Mouse (Mus musculus): ENCODE measurements around the gene Ctnnal1. TPM values are rescaled to one million over a fixed set of nuclear protein-coding genes. Genes with fewer than 3 reads are reported as not detected.
A peak's percentile ranks its signal among the peaks of the same experiment; 100 is the strongest.
"Not testable (repeated sequence)": the region's sequence is repeated elsewhere in the genome, so short reads cannot be mapped to it uniquely, and the experiment has no call there.

Gene Ctnnal1
- polyA plus RNA-seq, 1 experiment from 2014 or later: 17.1 TPM

DNA sequence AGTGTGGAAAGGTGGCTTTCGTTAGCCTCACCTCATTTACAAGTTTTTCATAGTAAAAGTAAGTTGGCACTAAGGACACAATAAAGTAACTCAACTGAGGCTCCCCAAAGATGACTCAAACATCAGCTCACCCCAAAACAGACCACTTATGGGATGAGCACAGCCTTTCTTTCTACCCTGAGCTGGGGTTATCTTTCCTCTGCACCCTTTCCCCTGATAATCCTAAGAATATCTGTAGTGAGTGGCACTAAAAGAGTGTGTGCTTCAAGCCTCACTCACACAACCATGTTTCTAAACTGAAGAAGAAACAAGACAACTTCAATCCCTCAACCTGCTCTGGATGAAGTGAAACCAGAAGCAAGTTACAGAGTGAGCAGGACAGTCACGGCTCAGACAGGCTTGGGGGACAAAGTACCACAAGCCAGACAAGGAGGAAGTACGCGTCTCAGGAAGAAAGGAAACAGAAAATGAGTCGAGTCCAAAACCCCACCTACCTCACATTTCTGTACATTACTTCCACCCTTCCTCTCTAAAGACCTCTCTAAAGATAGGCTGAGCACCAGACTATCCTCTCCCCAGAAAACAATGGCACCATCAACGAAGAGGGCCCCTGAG lies 27.6 kb upstream of the Ctnnal1 start:
- no peaks in the 10 kb centered on the region for H3K27me3 ChIP-seq
- H3K27ac ChIP-seq: no peak overlapping the region
- no peak overlapping the region for H3K4me2 ChIP-seq (replicated peaks)
- H3K36me3 ChIP-seq: peaks cover 26% of the 10 kb centered on the region
- WGBS: 91% methylated on average over 6 of the region's 6 CpGs
- ATAC-seq: no peak
- H3K9ac ChIP-seq (replicated peaks): no peak overlapping the region
- no peaks in the 10 kb centered on the region for H3K9me3 ChIP-seq
- H3K4me3 ChIP-seq (replicated peaks): no peak overlapping the region
- H3K4me1 ChIP-seq (replicated peaks): no peaks in the 10 kb centered on the region

DNA sequence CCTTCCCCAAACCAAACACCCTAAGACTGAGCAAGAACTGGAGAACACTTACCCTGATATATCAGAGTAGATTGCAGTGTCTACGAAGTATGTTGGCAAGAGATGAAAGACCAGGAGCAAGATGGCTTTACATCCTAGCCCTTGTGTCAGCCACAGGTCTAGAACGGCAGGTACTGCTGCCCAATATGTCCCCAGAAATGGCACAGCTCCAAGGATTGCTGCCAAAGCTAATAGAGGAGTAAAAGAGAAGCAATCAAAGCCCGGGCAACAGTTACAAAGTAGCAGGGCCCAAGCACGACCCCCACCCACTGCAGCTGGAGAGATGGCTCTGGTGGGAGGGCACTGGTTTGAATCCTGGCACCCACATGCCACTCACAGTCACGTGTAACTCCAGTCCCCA lies 23.5 kb upstream of the Ctnnal1 start:
- no peak overlapping the region for H3K4me2 ChIP-seq (replicated peaks)
- ATAC-seq: no peak
- H3K27me3 ChIP-seq: no peaks in the 10 kb centered on the region
- WGBS: 81% methylated on average over 5 of the region's 5 CpGs
- peaks cover 30% of the 10 kb centered on the region for H3K36me3 ChIP-seq
- H3K4me1 ChIP-seq (replicated peaks): no peaks in the 10 kb centered on the region
- H3K9ac ChIP-seq (replicated peaks): no peak overlapping the region
- no peak overlapping the region for H3K4me3 ChIP-seq (replicated peaks)
- no peak overlapping the region for H3K27ac ChIP-seq
- H3K9me3 ChIP-seq: no peaks in the 10 kb centered on the region

DNA sequence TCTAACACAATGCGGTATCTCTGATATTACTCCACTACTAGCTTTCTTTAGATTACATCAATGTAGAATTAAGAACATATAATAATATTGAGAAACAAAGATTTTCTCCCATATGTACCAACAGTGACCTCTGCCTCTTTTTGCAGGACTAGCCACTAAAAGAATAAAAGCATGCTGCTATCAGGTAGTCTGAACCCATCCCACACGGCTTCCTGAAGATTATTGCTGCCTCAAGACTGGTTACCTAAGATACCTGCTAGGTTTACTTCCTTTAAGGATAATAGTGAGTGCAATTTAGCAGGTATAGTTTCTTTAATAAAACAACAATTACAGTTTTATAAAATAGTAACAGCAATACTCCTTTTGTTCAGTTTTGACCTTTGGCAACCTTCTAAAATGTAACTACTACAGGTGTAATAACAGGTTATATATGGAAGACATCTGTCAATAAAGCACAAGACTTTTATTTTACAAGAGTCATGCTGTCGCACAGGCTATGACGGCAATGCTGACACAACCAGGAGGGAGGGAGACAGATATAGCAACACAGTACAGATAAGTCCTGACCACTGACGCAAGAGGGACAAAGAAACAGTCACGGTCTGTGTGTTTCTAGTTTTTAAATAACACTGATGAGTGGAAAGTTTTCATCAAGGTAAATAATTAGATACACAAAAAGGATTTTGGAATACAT lies 21.4 kb upstream of the Ctnnal1 start:
- Histone ChIP-seq H3K4me3 (replicated peaks) (no peak overlapping the region), H3K36me3 (peaks cover 30% of the 10 kb centered on the region), H3K9ac (replicated peaks) (no peak overlapping the region), H3K4me1 (replicated peaks) (no peaks in the 10 kb centered on the region), H3K27me3 (no peaks in the 10 kb centered on the region), H3K4me2 (replicated peaks) (no peak overlapping the region), H3K27ac (no peak overlapping the region), H3K9me3 (no peaks in the 10 kb centered on the region)
- ATAC-seq: no peak
- WGBS: 92% methylated on average over 6 of the region's 6 CpGs

DNA sequence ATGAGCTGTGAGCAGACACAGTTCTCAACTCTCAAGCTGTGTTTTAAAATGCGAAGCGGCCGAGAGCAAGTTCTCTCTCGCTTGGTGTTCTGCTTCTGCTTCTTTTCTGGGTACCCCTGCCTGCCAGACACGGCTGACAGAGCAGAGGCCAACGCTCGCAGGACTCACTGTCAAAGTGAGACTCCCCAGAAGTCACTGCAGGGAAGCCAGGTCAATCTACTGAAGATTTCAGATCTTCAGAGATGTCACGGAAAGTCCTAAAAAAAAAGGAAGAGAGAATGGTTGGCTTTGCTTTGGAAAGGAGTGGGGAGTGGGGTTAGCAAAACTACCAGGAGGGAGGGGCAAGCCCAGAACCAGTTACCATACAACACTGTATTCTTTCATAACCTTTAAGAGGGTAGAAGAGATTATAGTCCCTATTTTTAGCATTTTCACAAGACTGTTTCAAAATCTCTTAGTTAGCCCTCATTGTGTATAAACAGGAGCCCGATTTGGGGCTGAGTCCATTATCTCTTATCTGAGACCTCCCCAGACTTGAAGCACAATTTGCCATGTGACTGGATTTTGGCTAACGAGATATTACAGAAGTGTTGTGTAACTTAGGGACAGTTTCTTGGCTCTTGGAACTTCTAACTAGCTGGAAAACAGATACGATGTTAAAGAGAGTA lies 15.2 kb upstream of the Ctnnal1 start:
- no peaks in the 10 kb centered on the region for H3K4me1 ChIP-seq (replicated peaks)
- H3K4me3 ChIP-seq (replicated peaks): no peak overlapping the region
- WGBS: 86% methylated on average over 11 of the region's 11 CpGs
- peaks cover 34% of the 10 kb centered on the region for H3K36me3 ChIP-seq
- H3K9ac ChIP-seq (replicated peaks): no peak overlapping the region
- no peaks in the 10 kb centered on the region for H3K27me3 ChIP-seq
- ATAC-seq: no peak
- H3K27ac ChIP-seq: no peak overlapping the region
- H3K4me2 ChIP-seq (replicated peaks): no peak overlapping the region
- H3K9me3 ChIP-seq: no peaks in the 10 kb centered on the region

DNA sequence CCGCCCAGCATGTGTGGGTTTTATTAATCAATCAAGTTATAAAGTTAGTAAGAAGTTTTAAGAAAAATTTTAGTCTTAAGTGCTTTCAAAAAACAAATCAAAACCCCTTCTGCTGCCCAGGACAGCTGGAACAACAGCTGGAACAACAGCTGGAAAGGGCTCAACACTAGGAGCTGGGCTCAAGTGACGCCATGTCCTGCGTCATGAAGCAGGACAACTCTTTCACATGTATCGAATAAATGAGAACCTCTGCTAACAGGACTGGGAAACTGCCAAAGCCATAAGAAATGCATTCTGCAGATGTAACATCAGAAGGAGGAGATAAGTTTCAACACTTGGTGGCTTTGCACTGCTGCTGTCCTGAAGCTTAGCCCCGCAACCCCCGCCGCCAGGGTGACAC lies 14.0 kb upstream of the Ctnnal1 start:
- 92% methylated on average over 7 of the region's 7 CpGs for WGBS
- no peaks in the 10 kb centered on the region for H3K4me1 ChIP-seq (replicated peaks)
- H3K27ac ChIP-seq: no peak overlapping the region
- no peaks in the 10 kb centered on the region for H3K27me3 ChIP-seq
- no peaks in the 10 kb centered on the region for H3K9me3 ChIP-seq
- ATAC-seq: no peak
- no peak overlapping the region for H3K9ac ChIP-seq (replicated peaks)
- H3K4me3 ChIP-seq (replicated peaks): no peak overlapping the region
- H3K4me2 ChIP-seq (replicated peaks): no peak overlapping the region
- peaks cover 30% of the 10 kb centered on the region for H3K36me3 ChIP-seq

DNA sequence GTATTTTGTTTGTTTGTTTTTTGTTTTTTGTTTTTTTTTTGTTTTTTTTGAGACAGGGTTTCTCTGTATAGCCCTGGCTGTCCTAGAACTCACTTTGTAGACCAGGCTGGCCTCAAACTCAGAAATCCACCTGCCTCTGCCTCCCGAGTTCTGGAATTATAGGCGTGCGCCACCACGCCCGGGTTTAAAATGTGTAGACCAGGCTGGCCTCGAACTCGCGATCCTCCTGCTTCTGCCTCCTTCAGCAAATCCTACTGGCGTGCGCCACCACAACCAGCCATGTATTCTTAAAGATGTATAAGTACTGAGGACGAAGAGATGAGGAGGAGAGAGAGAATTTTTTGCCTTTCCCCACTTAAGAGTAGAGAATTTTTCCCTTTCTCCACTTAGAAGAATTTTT lies 5.6 kb upstream of the Ctnnal1 start:
- H3K9me3 ChIP-seq: not testable (repeated sequence)
- WGBS: 97% methylated on average over 11 of the region's 11 CpGs

DNA sequence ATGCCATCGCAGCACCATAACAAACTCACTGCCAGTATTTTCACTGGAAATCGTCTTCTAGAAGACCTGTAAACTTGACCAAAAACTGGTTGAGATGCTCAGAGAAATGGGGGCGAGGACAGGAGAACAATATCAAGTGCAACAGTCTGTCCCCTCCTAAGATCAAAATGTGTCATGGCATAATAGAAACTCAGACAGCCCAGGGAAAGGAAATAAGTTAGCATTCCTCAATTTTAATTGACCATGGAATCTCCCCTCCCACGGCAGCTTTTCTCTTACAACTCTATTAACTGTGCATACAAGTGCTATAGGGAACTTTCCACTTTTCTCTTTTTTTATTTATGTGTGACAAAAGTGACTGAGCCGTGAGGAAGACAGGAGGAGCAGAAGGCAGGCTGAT lies 2.8 kb upstream of the Ctnnal1 start:
- WGBS: 74% methylated on average over 5 of the region's 5 CpGs
- Histone ChIP-seq H3K27ac (no peak overlapping the region), H3K4me2 (replicated peaks) (no peak overlapping the region), H3K9me3 (no peaks in the 10 kb centered on the region), H3K36me3 (peaks cover 4% of the 10 kb centered on the region; the same call in 1 of the 2 replicates), H3K9ac (replicated peaks) (no peak overlapping the region), H3K27me3 (no peaks in the 10 kb centered on the region), H3K4me3 (replicated peaks) (no peak overlapping the region), H3K4me1 (replicated peaks) (peaks cover 15% of the 10 kb centered on the region)
- no peak for ATAC-seq

More for the DNA sequence above, 5.6 kb upstream of the Ctnnal1 start:
- H3K4me1 ChIP-seq (replicated peaks); H3K27ac ChIP-seq; H3K27me3 ChIP-seq; H3K9ac ChIP-seq (replicated peaks); ATAC-seq; H3K4me3 ChIP-seq (replicated peaks); H3K4me2 ChIP-seq (replicated peaks): not testable (repeated sequence)
- H3K36me3 ChIP-seq: peaks cover 17% of the 10 kb centered on the region; the same call in 1 of the 2 replicates

DNA sequence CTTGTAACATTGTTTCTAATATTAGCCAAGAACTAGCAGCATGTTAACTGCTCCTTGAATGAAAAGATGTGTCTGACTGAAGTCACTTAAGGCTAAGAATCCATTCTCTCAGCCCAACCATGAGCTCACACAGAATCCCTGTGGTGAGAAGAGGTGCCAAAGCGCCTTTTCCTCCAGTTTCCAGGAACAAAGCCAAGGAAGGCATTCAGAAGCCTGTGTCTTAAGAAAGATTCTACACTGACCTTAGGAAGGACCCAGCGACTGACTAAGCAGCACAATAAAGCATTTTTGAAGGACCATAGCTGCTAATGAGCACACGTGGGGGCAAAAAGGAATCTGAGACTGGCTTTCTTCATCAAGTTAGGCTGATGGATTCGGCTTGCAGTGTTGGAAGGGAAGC lies 983 bp upstream of the Ctnnal1 start:
- Histone ChIP-seq H3K4me3 (replicated peaks) (no peak overlapping the region), H3K4me1 (replicated peaks) (peaks cover 15% of the 10 kb centered on the region), H3K27me3 (no peaks in the 10 kb centered on the region), H3K27ac (no peak overlapping the region), H3K9me3 (no peaks in the 10 kb centered on the region), H3K36me3 (no peaks in the 10 kb centered on the region), H3K4me2 (replicated peaks) (no peak overlapping the region), H3K9ac (replicated peaks) (no peak overlapping the region)
- ATAC-seq: no peak
- WGBS: 40% methylated on average over 4 of the region's 4 CpGs

DNA sequence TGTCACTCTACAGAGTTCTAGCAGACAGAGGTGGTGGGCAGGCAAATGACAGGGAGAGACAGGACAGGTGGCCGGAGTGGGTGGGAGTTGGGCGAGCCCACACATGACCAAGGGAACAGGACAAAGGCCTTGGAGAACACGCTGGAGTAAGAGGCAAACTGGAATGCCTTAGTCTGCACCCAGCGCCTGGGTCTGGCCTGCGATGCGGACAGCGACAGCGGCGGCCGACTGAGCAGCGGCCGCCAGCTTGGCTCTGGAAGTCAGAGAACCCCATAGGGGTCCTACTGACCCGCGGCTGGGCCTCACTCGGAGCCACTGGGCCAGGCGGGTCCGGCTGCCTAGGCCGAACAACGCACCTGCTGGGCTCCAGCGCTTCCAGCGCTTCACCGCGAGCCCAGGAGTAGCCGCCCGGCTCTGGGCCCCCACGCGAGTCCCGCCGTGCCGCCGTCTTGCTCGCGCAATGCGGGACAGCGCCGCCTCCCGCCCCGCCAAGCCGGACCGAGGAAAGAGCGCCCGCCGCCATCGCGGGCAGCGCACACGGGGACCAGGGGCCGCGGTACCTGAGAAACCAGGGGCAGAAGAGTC lies 479 bp downstream of the Ctnnal1 start:
- WGBS: under 1% methylated on average over 43 of the region's 49 CpGs

DNA sequence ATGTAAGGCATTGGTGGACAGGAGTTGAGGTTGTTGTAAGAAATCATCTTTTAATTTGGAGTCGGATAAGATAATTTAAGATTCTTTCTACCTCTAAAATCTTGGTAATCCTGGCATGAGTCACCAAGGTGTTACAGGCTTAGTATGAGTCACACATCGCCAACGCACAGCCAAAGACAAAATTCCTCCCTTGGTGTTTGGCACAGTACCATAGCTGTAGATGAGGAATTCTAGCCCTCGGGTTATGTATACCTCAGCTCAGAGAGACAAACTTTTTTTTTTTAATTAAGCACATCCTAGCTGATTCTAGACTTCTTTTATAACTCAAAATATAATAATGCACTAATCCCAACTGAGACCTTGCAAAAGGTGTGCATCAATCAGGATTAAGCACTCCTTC lies 972 bp downstream of the Ctnnal1 start:
- Histone ChIP-seq H3K4me1 (replicated peaks) (peaks cover 15% of the 10 kb centered on the region), H3K9me3 (no peaks in the 10 kb centered on the region), H3K4me3 (replicated peaks) (peak overlapping the region; percentile 90), H3K4me2 (replicated peaks) (peak overlapping the region; percentile 82), H3K27me3 (no peaks in the 10 kb centered on the region), H3K36me3 (no peaks in the 10 kb centered on the region), H3K9ac (replicated peaks) (peak overlapping the region; percentile 90), H3K27ac (no peak overlapping the region)
- 46% methylated on average over 4 of the region's 4 CpGs for WGBS
- ATAC-seq: no peak

More for the DNA sequence above, 479 bp downstream of the Ctnnal1 start:
- peak overlapping the region; percentile 90 for H3K9ac ChIP-seq (replicated peaks)
- peak overlapping the region; percentile 83 for H3K27ac ChIP-seq
- H3K4me3 ChIP-seq (replicated peaks): peak overlapping the region; percentile 90
- H3K4me1 ChIP-seq (replicated peaks): peaks cover 15% of the 10 kb centered on the region
- no peaks in the 10 kb centered on the region for H3K9me3 ChIP-seq
- no peaks in the 10 kb centered on the region for H3K36me3 ChIP-seq
- H3K4me2 ChIP-seq (replicated peaks): peak overlapping the region; percentile 82
- peak; percentile 85 for ATAC-seq
- no peaks in the 10 kb centered on the region for H3K27me3 ChIP-seq

DNA sequence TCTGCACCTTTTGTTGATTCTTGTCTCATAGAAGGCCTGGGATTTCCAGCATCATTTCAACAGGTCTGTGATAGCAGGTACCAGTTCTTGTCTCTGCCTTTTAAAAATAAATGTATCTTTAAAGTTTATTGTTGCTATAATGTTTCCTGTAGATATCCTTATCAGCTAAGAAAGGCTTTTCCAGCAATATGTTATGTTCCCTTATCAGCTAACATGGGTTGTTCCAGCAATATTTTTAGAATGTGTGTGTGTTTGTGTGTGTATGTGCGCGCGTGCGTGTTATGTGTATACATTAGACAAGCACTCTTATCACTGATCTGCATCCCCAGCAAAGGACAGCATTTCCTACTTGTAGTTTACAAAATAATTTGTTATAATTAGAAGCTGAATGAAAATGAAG lies 3.4 kb downstream of the Ctnnal1 start:
- Histone ChIP-seq H3K36me3 (no peaks in the 10 kb centered on the region), H3K27ac (no peak overlapping the region)
- no peak for ATAC-seq

DNA sequence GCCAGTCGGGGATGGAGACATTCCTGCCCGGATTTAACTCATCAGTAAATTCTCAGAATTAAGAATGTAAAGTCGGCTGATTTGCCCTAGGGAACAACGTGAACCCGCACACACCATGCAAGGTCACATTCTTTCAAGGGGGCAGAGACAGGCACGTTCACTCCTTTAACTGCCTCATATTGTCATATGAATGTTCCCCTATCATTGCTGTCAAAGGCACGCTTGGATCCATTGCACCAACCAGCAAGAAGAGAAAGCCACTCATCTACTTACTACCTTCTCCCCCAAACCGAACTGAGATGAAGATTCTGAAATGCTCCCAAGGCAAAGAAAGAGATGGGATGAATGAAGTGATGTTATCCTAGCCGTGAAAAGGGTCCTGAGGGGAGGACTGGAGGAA lies 6.3 kb downstream of the Ctnnal1 start:
- H3K9me3 ChIP-seq: no peaks in the 10 kb centered on the region
- H3K4me2 ChIP-seq (replicated peaks): no peak overlapping the region
- H3K4me3 ChIP-seq (replicated peaks): no peak overlapping the region
- no peak overlapping the region for H3K27ac ChIP-seq
- no peak for ATAC-seq
- H3K4me1 ChIP-seq (replicated peaks): peaks cover 16% of the 10 kb centered on the region
- H3K27me3 ChIP-seq: no peaks in the 10 kb centered on the region
- no peak overlapping the region for H3K9ac ChIP-seq (replicated peaks)
- H3K36me3 ChIP-seq: no peaks in the 10 kb centered on the region
- 72% methylated on average over 9 of the region's 9 CpGs for WGBS

More for the DNA sequence above, 3.4 kb downstream of the Ctnnal1 start:
- Histone ChIP-seq H3K9ac (replicated peaks) (no peak overlapping the region), H3K4me3 (replicated peaks) (no peak overlapping the region), H3K4me2 (replicated peaks) (no peak overlapping the region), H3K27me3 (no peaks in the 10 kb centered on the region), H3K4me1 (replicated peaks) (peaks cover 21% of the 10 kb centered on the region), H3K9me3 (no peaks in the 10 kb centered on the region)
- WGBS: 96% methylated on average over 4 of the region's 4 CpGs
